Mouse (Mus musculus) myocyte (in vitro differentiated cells): ENCODE results near the gene Tmpo.

Source experiments
- CEBPB ChIP-seq: IDR thresholded peaks from 2 replicates; pipeline ENCODE4 v1.6.1; 2011; ENCODE audit warnings: mild to moderate bottlenecking, moderate library complexity; ENCODE audit not compliant: poor library complexity, insufficient read depth, severe bottlenecking
- E2F4 ChIP-seq: IDR thresholded peaks from one replicate; pipeline ENCODE4 v1.6.1; 2011; ENCODE audit warnings: mild to moderate bottlenecking, control low read depth, moderate library complexity; ENCODE audit not compliant: insufficient read depth
- MAX ChIP-seq: IDR thresholded peaks from one replicate; pipeline ENCODE4 v1.6.1; 2011; ENCODE audit warnings: low read depth, mild to moderate bottlenecking, control low read depth
- MYOD1 ChIP-seq, 3 experiments: IDR thresholded peaks; one replicate each; pipeline ENCODE4 v1.6.1; 2011; ENCODE audit warnings: control low read depth in 2 of 3, low read depth in 2 of 3, mild to moderate bottlenecking in 2 of 3, moderate library complexity in 1 of 3; ENCODE audit not compliant: insufficient read length in 2 of 3, control insufficient read depth in 1 of 3
- MYOG ChIP-seq, 3 experiments: IDR thresholded peaks; one replicate each; pipeline ENCODE4 v1.6.1; 2011; ENCODE audit warnings: control low read depth in 2 of 3, low read depth in 2 of 3, mild to moderate bottlenecking in 2 of 3; ENCODE audit not compliant: insufficient read length in 2 of 3, control insufficient read depth in 1 of 3, insufficient read depth in 1 of 3
- POLR2A ChIP-seq: IDR thresholded peaks from one replicate; pipeline ENCODE4 v1.6.1; 2011; ENCODE audit warnings: low read depth, mild to moderate bottlenecking, control low read depth, moderate library complexity; ENCODE audit not compliant: insufficient read length
- POLR2AphosphoS2 ChIP-seq: IDR thresholded peaks from one replicate; pipeline ENCODE4 v1.6.1; 2011; ENCODE audit warnings: low read depth, control low read depth; ENCODE audit not compliant: insufficient read length
- USF1 ChIP-seq: IDR thresholded peaks from one replicate; pipeline ENCODE4 v1.6.1; 2011; ENCODE audit warnings: low read depth, mild to moderate bottlenecking, control low read depth, moderate library complexity

- TF ChIP-seq POLR2AphosphoS2 (no peak), POLR2A (no peak), MYOG (IDR thresholded peaks at IDR 0.05; ENCODE audit: control insufficient read depth in 1 of 3, insufficient read depth in 1 of 3, insufficient read length in 2 of 3, low read depth in 2 of 3) (no peak), USF1 (no peak), MYOD1 (IDR thresholded peaks at IDR 0.05; ENCODE audit: control insufficient read depth in 1 of 3, insufficient read length in 2 of 3, low read depth in 2 of 3) (no peak), E2F4 (no peak), CEBPB (no peak), MAX (no peak)
These were observed 27.3 kb upstream of the Tmpo start for GRCm38 (mm10) chr10:91208461-91208860.
